10 mouse cellular contexts compared by ENCODE assay signal in the genomic region with DNA sequence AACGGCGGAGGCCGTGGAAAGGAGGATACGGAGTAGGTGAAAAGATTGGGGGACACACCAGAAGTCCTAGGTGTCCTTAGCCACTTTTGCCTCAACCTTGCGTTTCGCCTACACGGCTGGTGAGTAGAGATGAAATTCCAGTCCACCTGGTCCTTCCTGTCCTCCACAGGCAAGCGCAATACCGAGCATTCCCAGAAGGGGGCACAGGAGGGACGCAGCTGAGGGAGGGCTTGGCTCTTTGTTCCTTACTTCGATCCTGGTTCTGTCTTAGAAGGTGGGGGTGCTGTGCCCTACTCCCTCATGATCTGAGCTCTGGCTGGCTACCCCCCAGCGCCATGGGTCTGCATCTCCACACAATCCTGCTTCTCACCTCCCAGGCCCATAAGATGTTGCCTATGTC. TPM values are rescaled to one million over a fixed set of nuclear protein-coding genes. Genes with fewer than 3 reads are reported as not detected.
A peak's percentile ranks its signal among the peaks of the same experiment; 100 is the strongest.
DNase-seq lines count a peak whose midpoint lies in the region; ATAC-seq lines count a peak whose summit lies in the region.
"Had no signal": no experiment of that assay in that cellular context is flagged by ENCODE, and none has a peak within 500 bp of the region (broad histone marks: within the 10 kb centered on the region; RNA-seq: fewer than 3 reads in every experiment).

No protein-coding gene starts in this region.

- no peak overlapping the region for H3K9ac ChIP-seq in midbrain, embryonic 16.5 days (ENCODE audit: low read depth, low read length)
- H3K9ac ChIP-seq: neural tube, embryonic 12.5 days had no signal

- H3K27ac ChIP-seq in midbrain, embryonic 10.5 days (replicated peaks), result peak overlapping the region; percentile 65
- H3K27ac ChIP-seq in midbrain, embryonic 16.5 days (ENCODE audit: low read length), result no peak overlapping the region
- H3K27ac ChIP-seq: neural tube, embryonic 12.5 days had no signal

- H3K9me3 ChIP-seq in midbrain, embryonic 10.5 days (replicated peaks), result no peaks in the 10 kb centered on the region
- no peaks in the 10 kb centered on the region for H3K9me3 ChIP-seq in midbrain, embryonic 16.5 days (replicated peaks; ENCODE audit: control insufficient read depth, low read length, poor library complexity, severe bottlenecking)
- H3K9me3 ChIP-seq: neural tube, embryonic 12.5 days had no signal

- no peak for ATAC-seq in midbrain, embryonic 16.5 days

- H3K4me3 ChIP-seq in midbrain, embryonic 10.5 days, result peak overlapping the region; percentile 27; the same call in 1 of the 2 replicates
- no peak overlapping the region for H3K4me3 ChIP-seq in midbrain, embryonic 16.5 days (ENCODE audit: low read depth, low read length)
- H3K4me3 ChIP-seq: erythroblast, embryonic 14.5 days; neural tube, embryonic 12.5 days had no signal

- H3K4me2 ChIP-seq in midbrain, embryonic 16.5 days (ENCODE audit: low read length), result no peak overlapping the region
- H3K4me2 ChIP-seq: neural tube, embryonic 12.5 days had no signal

- 29% methylated on average over 12 of the region's 12 CpGs for WGBS in midbrain, embryonic 10.5 days
- WGBS in midbrain, embryonic 16.5 days, result 21% methylated on average over 12 of the region's 12 CpGs

- peak; percentile 80 for DNase-seq in midbrain, embryonic 10.5 days (ENCODE audit: low spot score)
- peak; percentile 18 for DNase-seq in c-Kit-positive CD71-positive TER-119-positive erythroid progenitor cells, embryonic 14.5 days (ENCODE audit: low spot score)
- peak; percentile 40 to 92 for DNase-seq in frontal cortex, adult 2 months (ENCODE audit: extremely low spot score in 1 of 2, low spot score in 1 of 2)
- DNase-seq in kidney, postnatal 14 days, result peak; percentile 82
- DNase-seq in lung, adult 18-20 months, result peak; percentile 78 to 86
- DNase-seq in right cerebral cortex, postnatal 10 days (ENCODE audit: low spot score in 2 of 2), result peak; percentile 60 to 83
- DNase-seq in urinary bladder, postnatal 14 days (ENCODE audit: low spot score), result peak; percentile 86

- peaks cover 13% of the 10 kb centered on the region; the same call in 1 of the 2 replicates for H3K4me1 ChIP-seq in midbrain, embryonic 10.5 days
- no peaks in the 10 kb centered on the region for H3K4me1 ChIP-seq in midbrain, embryonic 16.5 days (ENCODE audit: control insufficient read depth, insufficient read depth, low read length)
- H3K4me1 ChIP-seq: neural tube, embryonic 12.5 days had no signal

- no peaks in the 10 kb centered on the region for H3K36me3 ChIP-seq in midbrain, embryonic 10.5 days
- H3K36me3 ChIP-seq in midbrain, embryonic 16.5 days (ENCODE audit: control insufficient read depth, insufficient read depth, low read length), result no peaks in the 10 kb centered on the region
- H3K36me3 ChIP-seq: neural tube, embryonic 12.5 days had no signal

- H3K27me3 ChIP-seq in midbrain, embryonic 10.5 days (ENCODE audit: low read depth, poor library complexity, severe bottlenecking), result peaks cover 23% of the 10 kb centered on the region
- H3K27me3 ChIP-seq in midbrain, embryonic 16.5 days (ENCODE audit: control insufficient read depth, insufficient read depth, low read depth, low read length), result no peaks in the 10 kb centered on the region; the same call in 1 of the 2 replicates

RNA-seq across cellular contexts. Expression of a gene that starts 7.5 kb away (rescaled TPM):
- polyA plus RNA-seq in midbrain, embryonic 10.5 days (2016; fragmentation: Nextera tagmentation; extraction: Ambion mirVana), result 13.6 and 19.8 TPM in 2 replicates
- polyA plus RNA-seq in midbrain, embryonic 16.5 days (2015; fragmentation: Nextera tagmentation; extraction: Ambion mirVana), result 95.8 and 97.1 TPM in 2 replicates
- 217 and 235 TPM in 2 replicates for polyA plus RNA-seq in frontal cortex, adult 2 months (2012; rRNA removed)

RNA-seq across cellular contexts. Expression of a gene that starts 29.2 kb away (rescaled TPM):
- polyA plus RNA-seq in midbrain, embryonic 10.5 days (2016; fragmentation: Nextera tagmentation; extraction: Ambion mirVana), result not detected in 2 replicates
- 0.22 and 0.26 TPM in 2 replicates for polyA plus RNA-seq in midbrain, embryonic 16.5 days (2015; fragmentation: Nextera tagmentation; extraction: Ambion mirVana)
- polyA plus RNA-seq in frontal cortex, adult 2 months (2012; rRNA removed), result 88.9 and 107 TPM in 2 replicates
- polyA plus RNA-seq: erythroblast, embryonic 14.5 days had no signal

RNA-seq across cellular contexts. Expression of a gene that starts 40.3 kb away (rescaled TPM):
- 7.8 and 8.9 TPM in 2 replicates for polyA plus RNA-seq in midbrain, embryonic 10.5 days (2016; fragmentation: Nextera tagmentation; extraction: Ambion mirVana)
- 5.9 and 6.4 TPM in 2 replicates for polyA plus RNA-seq in midbrain, embryonic 16.5 days (2015; fragmentation: Nextera tagmentation; extraction: Ambion mirVana)
- 18.6 and 20.5 TPM in 2 replicates for polyA plus RNA-seq in frontal cortex, adult 2 months (2012; rRNA removed)
- polyA plus RNA-seq: erythroblast, embryonic 14.5 days had no signal

Comparison
In these comparisons a context has a peak if more than half of its experiments do, and no peak if none do; other contexts are left out.
1. DNase-seq: peak in every context shown above with its lines; median percentile 86 in urinary bladder, postnatal 14 days; 82 in kidney, postnatal 14 days; 82 in lung, adult 18-20 months; 80 in midbrain, embryonic 10.5 days; 72 in right cerebral cortex, postnatal 10 days; 66 in frontal cortex, adult 2 months; 18 in c-Kit-positive CD71-positive TER-119-positive erythroid progenitor cells, embryonic 14.5 days.
2. RNA of a gene that starts 29.2 kb away (polyA plus RNA-seq): 88.9 to 107 TPM in frontal cortex, adult 2 months; 0.22 to 0.26 TPM in midbrain, embryonic 16.5 days and not detected in midbrain, embryonic 10.5 days; every median in the first group is over 10 times any median in the second.